Mouse (Mus musculus) granulocyte monocyte progenitor cell, adult 5-6 weeks (primary cell): ENCODE measurements around the gene Shq1. TPM values are rescaled to one million over a fixed set of nuclear protein-coding genes. Genes with fewer than 3 reads are reported as not detected.

ENCODE experiments used
- ATAC-seq: replicated peaks from 2 replicates; pipeline ENCODE4 v1.8.0; 2016; ENCODE audit warnings: mild to moderate bottlenecking, moderate TSS enrichment, inconsistent platforms; ENCODE audit not compliant: poor library complexity, severe bottlenecking
- total RNA-seq, 2 experiments: library from RNA; stranded (forward) in 1 of 2; stranded (reverse) in 1 of 2; fragments of 200-712, 200-1000 nt in 1 of 2; fragments of >200 nt in 1 of 2; fragmentation: Nextera tagmentation in 1 of 2; gene quantifications; 2 replicates each; pipeline ENCODE4 v1.2.3; 2014 to 2017

Shq1 gene
- total RNA-seq, 2 experiments from 2014 or later: 14.4 to 17.8 TPM

GRCm38 (mm10) chr6:100670370-100670841, 551 bp downstream of the Shq1 start:
- ATAC-seq: peak; percentile 81

GRCm38 (mm10) chr6:100668858-100669257, 2.1 kb downstream of the Shq1 start:
- ATAC-seq: no peak

GRCm38 (mm10) chr6:100667644-100668043, 3.3 kb downstream of the Shq1 start:
- no peak for ATAC-seq

- ATAC-seq: no peak
Measured at GRCm38 (mm10) chr6:100662224-100662623, 8.7 kb downstream of the Shq1 start.

- ATAC-seq: no peak
Measured at GRCm38 (mm10) chr6:100660395-100660794, 10.6 kb downstream of the Shq1 start.

- no peak for ATAC-seq
Measured at GRCm38 (mm10) chr6:100652535-100652934, 18.4 kb downstream of the Shq1 start.

- peak; percentile 99 for ATAC-seq
Measured at GRCm38 (mm10) chr6:100647196-100647595, 23.8 kb downstream of the Shq1 start.

GRCm38 (mm10) chr6:100645469-100646201, 25.3 kb downstream of the Shq1 start:
- ATAC-seq: 0 out of 2 replicates have a peak, but pooled peaks have one; percentile 21

- ATAC-seq: no peak
Measured at GRCm38 (mm10) chr6:100644631-100645030, 26.3 kb downstream of the Shq1 start.

GRCm38 (mm10) chr6:100642786-100643185, 28.2 kb downstream of the Shq1 start:
- ATAC-seq: no peak

- ATAC-seq: no peak
Measured at GRCm38 (mm10) chr6:100640591-100640990, 30.4 kb downstream of the Shq1 start.

GRCm38 (mm10) chr6:100629086-100629485, 41.9 kb downstream of the Shq1 start:
- no peak for ATAC-seq

- no peak for ATAC-seq
Measured at GRCm38 (mm10) chr6:100628223-100628622, 42.7 kb downstream of the Shq1 start.

- no peak for ATAC-seq
Measured at GRCm38 (mm10) chr6:100623922-100624321, 47.0 kb downstream of the Shq1 start.

GRCm38 (mm10) chr6:100622861-100623507, 48.0 kb downstream of the Shq1 start:
- no peak for ATAC-seq

GRCm38 (mm10) chr6:100620411-100620810, 50.5 kb downstream of the Shq1 start:
- no peak for ATAC-seq

- ATAC-seq: no peak
Measured at GRCm38 (mm10) chr6:100619309-100619708, 51.6 kb downstream of the Shq1 start.

GRCm38 (mm10) chr6:100616133-100616532, 54.8 kb downstream of the Shq1 start:
- peak; percentile 89 for ATAC-seq

- ATAC-seq: peak; percentile 62
Measured at GRCm38 (mm10) chr6:100613593-100614267, 57.2 kb downstream of the Shq1 start.

GRCm38 (mm10) chr6:100610897-100611575, 59.9 kb downstream of the Shq1 start:
- ATAC-seq: no peak
